Mouse (Mus musculus) inflammation-experienced regulatory T-cells, adult 6 months (primary cell): ENCODE results near the gene Mybbp1a. TPM values are rescaled to one million over a fixed set of nuclear protein-coding genes. Genes with fewer than 3 reads are reported as not detected.

ENCODE experiments used
- ATAC-seq: one replicate; pipeline ENCODE4 v1.8.0; 2017
- polyA plus RNA-seq, 3 experiments: library from polyadenylated mRNA; unstranded; fragments of 100-300 nt; shearing (Covaris generic); gene quantifications; one replicate each; pipeline ENCODE4 v1.2.1; 2017

Gene Mybbp1a
- polyA plus RNA-seq, result 10 to 100 TPM; 46.1 to 71.2 (median 64.1) TPM

DNA sequence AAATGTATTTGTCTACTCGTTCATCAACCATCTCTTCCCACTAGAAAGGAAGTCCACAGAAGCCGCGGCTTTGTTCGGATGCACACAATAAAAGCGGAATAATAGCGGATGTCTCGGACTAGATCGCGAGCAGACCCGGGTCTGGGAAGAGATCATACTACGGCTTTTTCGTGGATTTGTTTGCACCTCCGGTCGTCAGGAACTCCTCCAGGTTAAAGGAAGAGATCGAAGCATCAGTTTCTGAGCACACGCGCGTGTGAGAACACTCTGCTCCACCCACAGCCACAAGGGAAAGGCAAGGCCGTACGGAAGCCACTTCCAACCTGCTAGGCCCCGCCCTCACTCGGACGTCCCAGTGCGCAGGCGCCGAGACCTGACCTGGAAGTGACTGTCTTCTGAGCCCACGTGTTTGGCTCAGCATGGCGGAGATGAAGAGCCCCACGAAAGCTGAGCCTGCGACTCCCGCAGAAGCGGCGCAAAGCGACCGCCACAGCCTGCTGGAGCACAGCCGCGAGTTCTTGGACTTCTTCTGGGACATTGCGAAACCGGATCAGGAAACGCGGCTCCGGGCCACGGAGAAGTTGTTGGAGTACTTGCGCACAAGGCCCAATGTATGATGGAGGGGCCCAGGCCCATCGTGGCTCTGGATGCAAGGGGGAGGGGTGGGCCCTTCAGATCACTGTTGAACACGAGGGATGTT lies at the start of gene Mybbp1a:
Gene Mybbp1a (plus strand): TSS at position 391 of the 700 bp plus-strand sequence.
- ATAC-seq, result peak; percentile 98

DNA sequence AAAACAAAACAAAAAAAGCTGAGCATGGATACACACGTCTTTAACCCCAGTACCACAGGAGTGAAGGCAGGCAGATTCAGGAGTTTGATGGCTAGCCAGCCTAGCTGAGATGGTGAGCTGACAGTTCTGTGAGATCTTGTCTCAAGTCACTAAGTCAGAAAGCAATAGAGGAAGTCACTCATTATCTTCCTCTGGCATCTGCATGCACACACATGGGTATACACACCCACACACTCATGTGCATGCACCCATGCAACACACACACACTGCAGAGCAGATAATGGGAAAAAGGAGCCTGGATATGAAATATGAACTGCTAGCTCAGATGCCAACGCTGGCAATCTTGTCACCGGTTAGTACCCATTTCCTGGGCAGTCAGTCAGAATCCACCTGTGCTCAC lies 47.9 kb upstream of the Mybbp1a start:
- ATAC-seq, result no peak

DNA sequence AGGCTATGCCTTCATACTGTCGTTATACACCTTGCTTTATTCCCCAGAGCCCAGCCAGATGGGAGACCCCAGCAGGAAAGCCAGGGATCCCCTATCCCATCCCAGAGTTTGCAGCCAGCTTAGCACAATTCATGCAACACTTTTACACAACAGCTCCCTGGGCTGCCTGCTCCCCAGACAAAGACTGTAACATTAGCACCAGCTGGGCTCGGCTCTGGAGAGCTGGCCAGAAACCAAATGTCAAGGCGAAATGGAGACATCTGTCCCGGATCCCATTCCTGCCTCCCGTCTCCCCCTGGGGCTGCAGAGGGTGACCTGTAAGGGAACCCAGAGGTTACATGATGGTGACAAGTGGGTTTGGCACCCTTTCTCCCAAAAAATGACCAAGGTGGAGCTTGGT lies 47.5 kb upstream of the Mybbp1a start:
- no peak for ATAC-seq

DNA sequence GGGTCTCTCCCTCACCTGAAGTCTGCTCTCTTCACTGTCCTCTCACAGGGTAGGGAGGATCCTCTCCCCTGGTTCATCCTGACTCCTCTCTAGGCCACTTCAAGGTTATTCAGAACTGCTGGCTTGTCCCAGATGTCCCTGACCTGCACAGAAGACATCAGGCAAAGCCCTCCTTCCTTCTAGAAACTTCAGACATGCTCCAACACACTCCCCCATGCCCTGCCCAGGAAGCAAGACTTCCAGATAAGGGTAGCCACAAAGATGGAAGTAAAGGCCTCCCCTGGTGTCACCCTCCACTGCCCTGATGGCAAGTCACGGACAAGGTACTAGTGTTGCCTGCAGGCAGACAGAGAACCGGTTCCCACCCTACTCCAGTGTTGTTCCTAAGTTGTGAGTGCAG lies 46.5 kb upstream of the Mybbp1a start:
- ATAC-seq, result no peak

DNA sequence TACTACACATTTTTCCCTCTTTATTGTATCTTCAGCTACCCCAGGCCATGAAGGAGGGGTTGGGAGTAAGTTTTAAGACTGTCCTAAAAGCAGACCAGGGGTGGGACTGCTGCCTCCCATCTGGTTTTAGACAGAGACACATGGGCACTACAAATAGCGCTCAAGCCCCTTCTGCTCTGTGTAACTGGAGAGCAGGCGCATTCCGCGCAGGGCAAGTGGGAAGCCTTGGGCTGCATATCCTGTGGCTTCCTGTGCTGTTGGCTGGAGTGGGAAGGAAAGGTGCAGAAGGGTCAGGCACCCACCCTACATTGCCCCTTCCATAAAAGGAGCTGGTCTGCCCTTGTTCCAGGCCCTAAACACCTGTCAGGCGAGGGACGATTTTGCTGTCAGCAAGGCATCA lies 45.5 kb upstream of the Mybbp1a start:
- ATAC-seq, result no peak

DNA sequence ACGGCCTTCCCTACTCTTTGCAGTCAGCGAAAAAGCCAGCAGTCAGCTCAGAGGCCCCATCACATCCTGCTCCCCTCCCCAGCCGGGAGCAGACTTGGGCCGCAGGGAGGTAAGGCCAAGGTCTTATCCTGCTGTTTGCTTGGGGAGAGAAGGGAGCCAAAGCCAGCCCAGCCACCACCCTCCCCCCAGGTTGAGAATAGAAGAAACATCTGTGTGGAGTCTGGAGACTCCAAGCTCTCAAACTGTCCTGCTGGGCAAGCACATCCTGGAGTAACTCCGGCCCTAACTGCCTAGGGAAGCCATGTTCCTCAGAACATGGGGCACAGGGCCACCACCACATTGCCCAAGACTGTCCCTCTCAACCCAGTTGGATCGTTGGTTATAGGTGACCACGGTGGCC lies 44.5 kb upstream of the Mybbp1a start:
- ATAC-seq, result no peak

DNA sequence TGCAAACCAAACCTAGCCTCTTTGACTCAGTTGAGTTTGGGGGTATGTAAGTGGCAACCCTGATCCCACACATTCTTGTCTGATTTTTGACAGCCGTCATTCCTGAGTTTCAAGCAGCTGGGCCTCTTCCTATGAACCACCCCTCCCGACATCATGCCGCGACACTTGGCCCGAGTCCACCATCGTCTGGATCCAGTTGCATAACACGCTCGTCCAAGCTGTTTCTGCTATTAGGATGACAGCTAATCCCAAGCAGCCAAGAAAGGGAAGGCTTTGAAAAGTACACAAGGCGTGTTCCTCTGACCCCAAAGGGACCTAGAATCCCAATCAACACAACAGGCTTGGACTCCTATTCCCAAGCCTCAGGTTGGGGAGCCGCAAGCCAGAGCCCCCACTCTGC lies 44.1 kb upstream of the Mybbp1a start:
- no peak for ATAC-seq

DNA sequence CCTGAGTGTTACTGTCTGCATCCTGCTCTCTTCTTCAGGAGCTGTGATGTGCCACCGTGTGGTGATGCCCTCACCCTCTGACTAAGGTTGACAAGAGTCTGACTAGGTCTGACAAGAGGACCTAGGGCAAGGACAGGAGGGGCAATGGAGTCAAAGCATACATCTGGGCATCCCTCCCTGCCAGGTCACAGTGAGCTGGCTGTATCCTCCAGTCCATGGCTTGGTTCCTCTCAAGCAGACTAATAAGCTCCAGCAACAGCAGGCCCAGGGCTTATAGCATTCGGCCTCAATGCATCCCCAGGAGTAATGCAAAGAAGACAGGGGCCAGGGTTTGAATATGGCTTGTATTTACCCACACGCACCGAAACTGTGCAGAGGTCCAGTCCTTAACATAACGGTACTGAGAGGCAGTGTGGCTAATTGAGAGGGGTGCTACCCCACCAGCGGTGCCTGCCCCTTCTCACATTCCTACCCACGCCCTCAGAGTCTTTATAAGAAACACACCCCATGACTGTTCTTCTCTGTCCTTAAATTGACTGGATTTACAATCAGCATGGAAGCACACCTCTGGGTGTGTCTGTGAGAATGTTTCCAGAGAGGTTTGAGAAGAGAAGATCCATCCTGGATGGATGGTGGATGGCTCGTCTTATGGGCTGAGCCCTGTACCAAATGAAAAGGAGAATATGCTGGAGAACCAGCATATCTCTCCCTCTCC lies 43.2 kb upstream of the Mybbp1a start:
- ATAC-seq, result no peak

DNA sequence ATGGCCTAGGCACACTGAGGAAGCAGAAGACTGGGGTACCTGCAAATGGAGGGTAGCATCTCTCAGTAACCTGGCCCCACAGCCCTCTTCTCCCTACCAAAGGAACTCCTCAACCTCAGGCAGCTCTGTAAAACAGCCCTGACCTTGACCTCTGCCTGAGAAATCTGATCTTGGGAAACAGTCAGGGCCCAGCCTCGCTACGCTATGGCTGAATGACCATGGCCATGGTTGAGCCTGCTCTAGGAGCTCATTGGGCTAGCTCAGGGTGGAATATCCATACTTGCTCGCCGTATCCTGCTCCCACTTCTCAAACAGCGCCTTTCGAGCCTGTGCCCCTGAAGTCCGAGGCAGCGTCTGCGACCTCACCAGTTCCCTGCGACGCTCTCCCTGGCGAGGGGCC lies 40.1 kb upstream of the Mybbp1a start:
- no peak for ATAC-seq

DNA sequence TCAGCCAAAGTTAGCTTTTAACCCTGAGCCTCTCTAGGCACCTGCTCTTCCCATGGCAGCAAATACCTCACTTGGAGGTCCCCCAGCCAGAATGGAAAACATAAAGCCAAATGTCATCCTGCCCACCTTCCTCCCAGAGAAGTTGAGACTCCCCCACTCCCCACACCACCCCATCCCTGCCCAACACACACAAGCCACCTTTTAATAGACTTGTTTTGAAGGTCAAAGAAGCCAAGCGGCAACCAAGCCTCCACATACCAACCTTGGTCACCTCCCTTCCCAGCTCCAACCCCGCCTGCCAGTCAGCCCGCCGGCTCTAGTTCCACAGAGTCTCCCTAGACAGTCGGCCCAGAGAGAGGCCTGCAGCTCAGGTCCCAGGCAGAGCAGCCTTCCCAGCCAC lies 39.1 kb upstream of the Mybbp1a start:
- no peak for ATAC-seq

DNA sequence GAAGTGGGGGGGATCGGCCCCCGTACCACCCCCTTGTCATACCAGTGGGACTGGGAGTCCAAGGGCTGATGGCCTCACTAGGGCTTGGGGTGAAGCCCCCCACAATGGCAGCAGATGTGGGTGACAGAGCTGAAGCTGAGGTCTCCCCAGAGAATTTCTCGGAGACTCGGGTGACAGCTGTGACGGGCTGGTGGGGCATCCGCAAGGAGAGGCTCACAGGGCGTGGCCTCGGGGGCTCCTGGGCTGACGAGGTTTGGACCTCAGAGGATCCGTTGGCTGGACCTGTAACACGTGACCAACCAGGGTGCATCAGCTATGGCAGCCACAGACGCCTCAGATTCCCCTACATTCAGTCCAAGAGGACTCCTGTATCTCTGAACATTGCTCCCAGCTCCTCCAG lies 38.2 kb upstream of the Mybbp1a start:
- ATAC-seq, result no peak

DNA sequence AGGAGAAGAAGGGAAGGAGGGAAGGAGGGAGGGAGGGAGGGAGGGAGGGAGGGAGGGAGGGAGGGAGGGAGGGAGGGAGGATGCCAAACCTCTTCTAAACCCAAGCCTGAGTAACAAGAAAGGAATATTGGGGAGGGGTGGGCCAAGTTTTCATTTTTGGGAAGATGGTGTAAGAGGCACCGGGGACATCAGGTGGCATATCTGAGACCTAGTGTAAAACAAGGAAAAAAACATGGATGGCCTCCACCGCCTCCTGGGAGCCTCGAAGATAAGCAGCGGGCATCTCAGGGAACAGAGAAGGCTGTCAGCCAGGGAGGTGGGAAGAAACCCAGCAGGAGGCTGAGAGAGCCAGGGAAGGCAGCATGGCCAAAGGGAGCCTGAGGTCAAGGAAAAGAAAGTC lies 35.6 kb upstream of the Mybbp1a start:
- no peak for ATAC-seq

DNA sequence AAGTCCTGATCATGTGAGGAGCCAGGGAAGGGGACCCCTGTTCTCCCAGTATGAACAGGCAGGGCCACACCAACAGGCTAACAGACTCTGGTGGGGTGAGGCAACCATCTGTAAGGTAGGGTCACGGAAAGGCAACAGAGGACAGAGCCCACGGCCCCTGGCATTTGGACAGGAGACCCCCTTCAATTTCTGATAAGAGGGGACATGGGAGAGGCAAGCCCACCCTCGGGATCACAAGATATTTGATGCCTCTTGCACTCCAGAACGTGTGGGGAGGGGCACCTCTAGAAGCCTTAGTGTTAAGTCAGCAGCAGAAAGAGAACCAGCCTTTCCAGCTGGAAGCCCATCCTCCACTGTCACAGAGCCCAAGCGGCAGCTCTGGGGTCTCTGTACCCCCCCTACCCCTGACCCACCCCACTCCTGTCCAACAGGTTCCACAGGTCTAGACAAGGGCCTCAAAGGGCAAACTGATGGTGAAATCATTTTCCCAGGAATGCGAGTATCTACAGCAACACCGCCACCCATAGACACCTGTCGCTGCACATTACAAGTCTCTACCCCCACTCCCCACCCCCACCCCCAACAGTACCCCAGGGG lies 35.0 kb upstream of the Mybbp1a start:
- ATAC-seq, result no peak

DNA sequence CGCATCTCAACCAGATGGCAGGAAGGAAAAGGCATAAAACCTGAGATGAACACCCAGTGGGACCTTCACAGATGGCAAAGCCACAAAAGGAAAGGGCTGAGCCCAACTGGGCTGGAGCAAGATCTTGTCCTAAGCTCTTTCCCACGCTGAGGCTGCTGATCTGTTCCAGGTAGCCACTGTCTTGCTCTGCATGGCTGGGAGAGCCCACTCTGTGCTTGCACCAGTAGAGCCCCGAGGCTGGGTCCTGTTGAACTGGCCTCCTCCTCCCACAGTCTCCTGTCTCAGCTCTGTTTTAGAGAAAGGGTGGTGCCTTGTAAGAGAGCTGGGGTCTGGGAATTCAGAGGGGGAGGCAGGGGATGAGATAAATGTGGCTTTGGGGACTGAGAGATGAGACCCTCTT lies 34.1 kb upstream of the Mybbp1a start:
- no peak for ATAC-seq

DNA sequence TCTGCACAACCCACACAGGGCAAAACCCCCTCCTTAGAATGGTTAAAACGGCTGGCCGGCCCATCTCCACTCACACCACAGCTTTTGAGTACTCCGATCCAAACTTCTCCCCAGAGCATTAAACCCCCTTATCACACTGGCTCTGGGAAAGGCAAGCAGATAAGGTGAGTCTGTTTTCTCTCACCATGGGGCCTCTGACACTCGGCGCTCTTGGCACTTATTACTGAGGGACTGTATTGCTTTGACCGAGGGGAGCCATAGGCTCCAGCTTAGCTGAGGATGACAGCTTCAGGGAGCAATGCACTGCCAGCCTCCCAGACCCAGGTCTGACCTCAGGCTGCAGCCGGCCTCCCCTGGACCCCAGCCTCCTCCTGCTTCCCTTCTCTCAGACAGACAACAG lies 33.6 kb upstream of the Mybbp1a start:
- ATAC-seq, result no peak

DNA sequence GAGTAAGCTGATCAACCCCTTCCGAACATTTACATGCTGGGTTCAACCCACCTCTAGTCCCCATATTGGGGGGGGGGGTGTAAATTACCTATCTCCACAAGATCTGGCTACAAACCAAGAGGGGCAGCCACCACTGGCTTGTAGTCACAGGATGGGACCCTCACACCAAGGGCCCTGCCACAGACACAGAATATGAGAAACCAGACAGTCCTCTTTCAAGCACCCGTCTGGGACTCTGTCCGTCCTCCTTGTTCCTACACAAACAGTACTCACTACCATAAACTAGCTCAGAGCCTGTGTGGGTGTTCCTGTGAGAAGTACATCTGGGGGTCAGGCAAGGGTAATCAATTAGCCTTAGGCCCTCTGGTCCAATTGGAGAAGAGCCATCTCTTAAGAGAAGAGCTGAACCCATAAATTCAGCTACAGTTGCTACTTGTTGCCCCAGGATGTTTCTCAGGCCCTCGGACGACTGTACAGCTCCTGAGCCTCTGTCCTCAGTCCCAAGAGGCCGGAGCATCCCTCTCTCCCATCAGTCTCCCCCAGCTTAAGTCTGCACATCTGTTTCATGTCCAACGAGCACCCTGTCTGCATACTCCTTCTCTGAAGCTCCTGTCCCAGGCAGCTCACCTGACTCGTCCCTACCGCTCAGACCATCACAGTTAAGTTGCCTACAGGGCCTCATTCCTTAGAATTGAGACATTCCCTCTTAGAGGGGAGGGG lies 32.5 kb upstream of the Mybbp1a start:
- no peak for ATAC-seq

DNA sequence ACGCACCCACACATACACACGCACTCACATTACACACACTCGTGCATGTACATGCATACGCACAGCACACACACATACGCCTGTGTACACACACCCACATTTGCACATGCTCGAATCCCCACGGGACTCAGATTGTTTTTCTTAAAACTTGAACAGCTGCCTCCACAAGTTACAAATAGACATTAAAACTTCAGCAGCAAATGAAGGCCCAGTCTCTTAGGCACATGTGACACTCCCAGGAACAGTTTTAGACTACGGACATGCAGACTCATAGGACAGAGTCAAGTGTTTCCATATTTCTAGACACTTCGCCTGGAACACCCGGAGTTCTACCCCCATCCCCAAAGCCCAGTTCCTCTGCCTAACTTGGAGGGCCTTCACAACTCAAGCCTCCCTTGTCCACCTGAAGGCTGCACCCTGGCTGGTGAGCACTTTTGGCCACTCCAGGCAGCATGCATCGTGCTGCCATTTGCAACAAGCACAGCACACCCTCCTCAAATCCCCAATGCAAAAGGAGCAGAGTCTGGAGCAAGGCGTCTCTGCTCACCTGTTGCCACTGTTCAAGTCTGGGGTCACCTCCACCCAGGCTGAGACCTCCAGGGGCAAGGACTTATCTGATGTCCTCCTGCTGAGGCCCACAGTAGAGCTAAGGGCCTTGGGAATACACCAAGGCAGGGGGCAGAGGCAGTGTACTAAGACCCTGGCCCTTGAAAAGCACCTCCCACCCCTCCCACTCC lies 31.3 kb upstream of the Mybbp1a start:
- ATAC-seq, result no peak

DNA sequence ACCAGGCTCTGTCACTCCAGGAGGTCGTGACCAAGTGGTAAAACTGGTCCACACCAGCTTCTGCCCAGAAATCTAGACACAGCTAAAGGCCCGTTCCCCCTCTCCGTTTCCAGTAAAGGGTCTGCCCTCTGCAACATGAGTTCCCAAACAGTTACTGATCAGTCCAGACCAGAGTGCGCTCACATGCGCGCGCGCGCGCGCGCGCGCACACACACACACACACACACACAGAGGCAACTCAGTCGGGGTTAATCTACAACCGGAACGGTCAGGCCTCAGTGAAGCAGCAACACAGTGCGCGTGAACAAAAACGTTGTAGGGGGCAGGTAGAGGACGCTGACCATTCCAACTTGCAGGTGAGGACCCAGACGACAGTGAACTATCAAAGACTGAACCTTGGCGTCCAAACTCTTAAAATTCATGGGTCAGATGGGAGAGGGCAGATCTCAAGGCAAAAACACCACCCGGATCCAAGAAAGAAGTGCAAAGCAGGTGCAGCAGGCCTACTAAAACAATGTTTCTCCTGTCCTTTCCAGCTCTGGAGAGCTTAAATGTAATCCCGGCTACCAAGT lies 30.5 kb upstream of the Mybbp1a start:
- ATAC-seq, result no peak

DNA sequence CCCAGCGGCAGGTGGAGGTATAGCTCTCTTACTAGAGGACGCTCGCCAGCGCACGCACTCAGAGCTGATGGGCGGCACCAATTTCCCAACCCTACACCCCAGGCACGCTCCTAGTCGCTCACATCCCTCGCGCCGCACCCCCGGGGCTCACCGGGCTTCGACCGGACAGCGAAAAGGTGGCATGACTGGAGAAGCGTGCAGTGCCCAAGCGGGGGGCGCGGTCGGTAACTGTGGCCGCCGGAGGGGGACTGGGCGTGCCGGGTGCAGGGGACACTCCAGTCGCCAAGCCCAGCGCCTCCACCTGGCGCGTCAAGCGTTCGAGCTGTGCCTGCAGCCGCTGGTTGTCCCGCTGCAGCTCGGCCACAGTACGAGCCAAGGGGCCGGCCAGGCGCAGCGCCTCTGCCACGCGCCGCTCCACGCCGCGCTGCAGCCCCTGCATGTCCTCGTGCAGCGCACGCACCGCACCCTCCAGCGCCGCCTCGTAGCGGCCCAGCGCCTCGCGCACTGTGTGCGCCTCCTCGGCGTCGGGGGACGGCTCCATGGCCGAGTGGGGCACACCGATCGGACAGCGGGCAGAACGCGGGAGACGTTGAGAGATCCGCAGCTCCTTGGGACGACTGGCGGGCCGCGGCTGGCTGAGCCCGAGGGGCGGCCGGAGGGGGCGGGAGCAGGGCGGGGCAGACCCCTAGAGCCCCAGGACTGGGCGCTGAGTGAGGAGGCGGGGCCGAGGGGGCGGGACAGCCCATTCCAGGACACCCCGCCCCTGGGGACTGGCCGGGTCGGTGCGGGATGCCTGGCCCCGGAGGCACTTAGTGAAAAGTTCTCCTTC lies 29.8 kb upstream of the Mybbp1a start, which contains the start of gene Smtnl2:
Gene Smtnl2 (minus strand): TSS at position 621 of the 829 bp plus-strand sequence.
- ATAC-seq, result no peak

DNA sequence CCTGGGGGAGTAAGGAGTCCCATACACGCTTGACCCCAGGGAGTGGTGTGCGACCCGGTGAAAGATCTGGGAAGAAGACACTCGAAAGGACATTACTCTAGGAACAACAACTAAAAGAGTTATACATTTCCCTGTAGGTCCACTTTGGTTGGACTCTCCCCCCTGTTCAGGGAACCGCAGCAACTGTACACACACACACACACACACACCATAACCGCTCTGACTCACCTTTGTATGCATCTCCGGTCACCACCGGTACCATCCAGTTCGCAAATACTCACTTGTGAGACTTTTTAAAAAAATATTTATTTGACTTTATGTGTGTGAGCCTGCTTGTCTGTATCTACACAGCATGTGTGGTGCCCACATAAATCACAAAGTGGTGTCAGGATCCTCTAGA lies 29.2 kb upstream of the Mybbp1a start:
- ATAC-seq, result no peak

DNA sequence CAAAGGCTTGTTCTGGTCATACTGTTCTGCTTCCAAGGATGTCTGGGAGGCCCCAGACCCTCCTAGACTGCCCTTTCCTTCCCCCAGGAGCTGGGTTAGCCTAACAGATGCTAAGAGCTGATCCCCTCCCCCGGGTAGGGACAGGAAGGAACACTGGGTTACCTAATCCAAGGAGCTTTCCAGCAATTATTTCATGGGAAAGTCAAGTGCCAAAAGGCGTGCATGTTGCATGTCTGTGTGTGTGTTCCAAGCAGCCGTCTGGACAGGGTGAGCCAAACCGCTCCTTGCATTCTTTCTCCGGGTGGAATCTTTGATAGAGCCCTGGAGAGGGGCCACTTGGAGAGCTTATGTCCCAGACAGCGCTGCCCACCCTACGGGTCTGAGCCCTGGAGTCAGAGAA lies 28.1 kb upstream of the Mybbp1a start:
- no peak for ATAC-seq
